Mouse (Mus musculus) intestine, postnatal 0 days (tissue): ENCODE measurements around the gene Spata31d1a. TPM values are rescaled to one million over a fixed set of nuclear protein-coding genes. Genes with fewer than 3 reads are reported as not detected.

Experiments used
- ATAC-seq: fragments of 200-750 bp; cut with Nextera tagmentation; 2 replicates; pipeline ENCODE4 v1.8.0; 2017; ENCODE audit warnings: mild to moderate bottlenecking, moderate TSS enrichment, moderate library complexity
- H3K27ac ChIP-seq: fragments of 300-500 bp; sonication (generic); 2 replicates; pipeline ENCODE4 v1.5.1; 2014; ENCODE audit warnings: mild to moderate bottlenecking, low read depth, low read length, moderate library complexity
- H3K27me3 ChIP-seq: fragments of 300-500 bp; sonication (generic); replicated peaks from 2 replicates; pipeline ENCODE4 v1.6.1; 2014; ENCODE audit warnings: low read length, mixed read lengths; ENCODE audit not compliant: control insufficient read depth, insufficient read depth
- H3K36me3 ChIP-seq: fragments of 300-500 bp; sonication (generic); 2 replicates; pipeline ENCODE4 v1.6.1; 2014; ENCODE audit warnings: mild to moderate bottlenecking, moderate library complexity; ENCODE audit not compliant: control insufficient read depth, insufficient read depth
- H3K4me1 ChIP-seq: fragments of 300-500 bp; sonication (generic); replicated peaks from 2 replicates; pipeline ENCODE4 v1.6.1; 2014; ENCODE audit warnings: antibody characterized with exemption, low read length, mixed read lengths; ENCODE audit not compliant: control insufficient read depth, insufficient read depth
- H3K4me2 ChIP-seq: fragments of 300-500 bp; sonication (generic); replicated peaks from 2 replicates; pipeline ENCODE4 v1.6.1; 2014; ENCODE audit warnings: low read depth, mild to moderate bottlenecking, moderate library complexity
- H3K4me3 ChIP-seq: fragments of 300-500 bp; sonication (generic); 2 replicates; pipeline ENCODE4 v1.5.1; 2014; ENCODE audit warnings: low read depth, low read length
- H3K9ac ChIP-seq: fragments of 300-500 bp; sonication (generic); 2 replicates; pipeline ENCODE4 v1.6.1; 2014; ENCODE audit warnings: mild to moderate bottlenecking, low read depth, low read length
- H3K9me3 ChIP-seq: fragments of 300-500 bp; sonication (generic); 2 replicates; pipeline ENCODE4 v1.6.1; 2016; ENCODE audit warnings: mixed run types; ENCODE audit not compliant: control insufficient read depth
- CTCF ChIP-seq: sonication (generic); IDR thresholded peaks from 2 replicates; pipeline ENCODE4 v1.5.1; 2016; ENCODE audit warnings: low read depth, mild to moderate bottlenecking, control low read depth, antibody characterized with exemption, moderate library complexity
- WGBS: fragments of 180-500 bp; shearing (Covaris S2); extraction: QIAGEN DNeasy Blood & Tissue Kit; methylation state at CpG from one replicate; pipeline ENCODE4 v1.1.7; 2014; 5-methylcytosine and 5-hydroxymethylcytosine counted together
- polyA plus RNA-seq: library from polyadenylated mRNA; unstranded; fragments of >200 nt; fragmentation: Nextera tagmentation; extraction: Ambion mirVana; gene quantifications from 2 replicates; pipeline ENCODE4 v1.2.1, GENCODE M21; 2015

The Spata31d1a gene
- polyA plus RNA-seq, 1 experiment from 2014 or later, result not detected

- 90% methylated on average over 12 of the region's 12 CpGs for WGBS
- TF ChIP-seq CTCF, result no peak
These were observed 48.2 kb downstream of the Spata31d1a start for GRCm38 (mm10) chr13:59661966-59662365.

GRCm38 (mm10) chr13:59661387-59661786 is 48.7 kb downstream of the Spata31d1a start:
- Histone ChIP-seq H3K27ac (no peak overlapping the region), H3K4me2 (no peak overlapping the region), H3K4me3 (no peak overlapping the region), H3K36me3 (peaks cover 32% of the 10 kb centered on the region), H3K27me3 (no peaks in the 10 kb centered on the region), H3K4me1 (no peaks in the 10 kb centered on the region), H3K9ac (no peak overlapping the region), H3K9me3 (no peaks in the 10 kb centered on the region)
- WGBS, result 71% methylated on average over 8 of the region's 8 CpGs
- no peak for TF ChIP-seq CTCF
- no peak; the same call in 1 of the 2 replicates for ATAC-seq

More at GRCm38 (mm10) chr13:59661966-59662365, 48.2 kb downstream of the Spata31d1a start:
- peaks cover 31% of the 10 kb centered on the region for H3K36me3 ChIP-seq
- no peak overlapping the region for H3K27ac ChIP-seq
- H3K4me2 ChIP-seq, result no peak overlapping the region
- H3K9ac ChIP-seq, result no peak overlapping the region
- H3K9me3 ChIP-seq, result no peaks in the 10 kb centered on the region
- H3K27me3 ChIP-seq, result no peaks in the 10 kb centered on the region
- ATAC-seq, result no peak
- no peaks in the 10 kb centered on the region for H3K4me1 ChIP-seq
- H3K4me3 ChIP-seq, result no peak overlapping the region

GRCm38 (mm10) chr13:59660371-59660770 is 49.8 kb downstream of the Spata31d1a start:
- no peak for TF ChIP-seq CTCF
- Histone ChIP-seq H3K9me3 (no peaks in the 10 kb centered on the region), H3K36me3 (peaks cover 30% of the 10 kb centered on the region), H3K27ac (no peak overlapping the region), H3K4me3 (no peak overlapping the region), H3K27me3 (no peaks in the 10 kb centered on the region), H3K4me2 (no peak overlapping the region), H3K4me1 (0 out of 2 replicates have a peak, but pooled peaks cover 4% of the 10 kb centered on the region), H3K9ac (no peak overlapping the region)
- WGBS, result 98% methylated on average over 3 of the region's 3 CpGs
- ATAC-seq, result no peak

GRCm38 (mm10) chr13:59657781-59658180 is 52.3 kb downstream of the Spata31d1a start:
- H3K27ac ChIP-seq, result no peak overlapping the region; the same call in 1 of the 2 replicates
- WGBS, result 77% methylated on average over 5 of the region's 5 CpGs

GRCm38 (mm10) chr13:59656975-59657388 is 53.1 kb downstream of the Spata31d1a start:
- H3K27me3 ChIP-seq, result no peaks in the 10 kb centered on the region
- no peak overlapping the region for H3K9ac ChIP-seq
- WGBS, result 80% methylated on average over 4 of the region's 4 CpGs
- TF ChIP-seq CTCF, result no peak
- H3K4me2 ChIP-seq, result no peak overlapping the region
- H3K4me1 ChIP-seq, result peaks cover 12% of the 10 kb centered on the region; the same call in 1 of the 2 replicates
- no peaks in the 10 kb centered on the region for H3K9me3 ChIP-seq
- no peak for ATAC-seq
- peaks cover 3% of the 10 kb centered on the region; the same call in 1 of the 2 replicates for H3K36me3 ChIP-seq
- no peak overlapping the region for H3K27ac ChIP-seq
- H3K4me3 ChIP-seq, result no peak overlapping the region

More at GRCm38 (mm10) chr13:59657781-59658180, 52.3 kb downstream of the Spata31d1a start:
- no peaks in the 10 kb centered on the region for H3K27me3 ChIP-seq
- H3K4me2 ChIP-seq, result no peak overlapping the region
- H3K4me1 ChIP-seq, result peaks cover 12% of the 10 kb centered on the region; the same call in 1 of the 2 replicates
- H3K9me3 ChIP-seq, result no peaks in the 10 kb centered on the region
- H3K9ac ChIP-seq, result no peak overlapping the region
- no peak for ATAC-seq
- no peak overlapping the region for H3K4me3 ChIP-seq
- peaks cover 11% of the 10 kb centered on the region; the same call in 1 of the 2 replicates for H3K36me3 ChIP-seq
- no peak for TF ChIP-seq CTCF

- no peak overlapping the region for H3K4me3 ChIP-seq
- WGBS, result 53% methylated on average over 10 of the region's 10 CpGs
These were observed 53.8 kb downstream of the Spata31d1a start for GRCm38 (mm10) chr13:59656316-59656832.

More at GRCm38 (mm10) chr13:59656316-59656832, 53.8 kb downstream of the Spata31d1a start:
- ATAC-seq, result no peak; the same call in 1 of the 2 replicates
- H3K9me3 ChIP-seq, result no peaks in the 10 kb centered on the region
- no peak for TF ChIP-seq CTCF
- H3K9ac ChIP-seq, result no peak overlapping the region
- H3K4me2 ChIP-seq, result no peak overlapping the region
- no peak overlapping the region for H3K27ac ChIP-seq
- no peaks in the 10 kb centered on the region for H3K27me3 ChIP-seq
- H3K4me1 ChIP-seq, result peaks cover 12% of the 10 kb centered on the region; the same call in 1 of the 2 replicates
- peaks cover 3% of the 10 kb centered on the region; the same call in 1 of the 2 replicates for H3K36me3 ChIP-seq
